Mouse (Mus musculus) thymus, adult 2 months (tissue): ENCODE measurements around the gene Tfr2. TPM values are rescaled to one million over a fixed set of nuclear protein-coding genes. Genes with fewer than 3 reads are reported as not detected.

Experiments
- DNase-seq: peaks from one replicate; pipeline ENCODE4 v3.0.0; 2021
- H3K27ac ChIP-seq: fragments of 200-500 bp; 2 replicates; pipeline ENCODE4 v1.5.1; 2012; ENCODE audit warnings: low read length, control low read depth; ENCODE audit not compliant: control insufficient read depth, insufficient read depth
- H3K27me3 ChIP-seq: fragments of 200-500 bp; 2 replicates; pipeline ENCODE4 v1.6.1; 2012; ENCODE audit warnings: mild to moderate bottlenecking, low read length, moderate library complexity, mixed read lengths; ENCODE audit not compliant: control insufficient read depth, insufficient read depth
- H3K36me3 ChIP-seq: fragments of 200-500 bp; 2 replicates; pipeline ENCODE4 v1.6.1; 2012; ENCODE audit warnings: mild to moderate bottlenecking, low read length, moderate library complexity; ENCODE audit not compliant: control insufficient read depth, insufficient read depth
- H3K4me1 ChIP-seq: fragments of 200-500 bp; replicated peaks from 2 replicates; pipeline ENCODE4 v1.6.1; 2012; ENCODE audit warnings: low read length; ENCODE audit not compliant: control insufficient read depth, insufficient read depth
- H3K4me3 ChIP-seq: fragments of 200-500 bp; 2 replicates; pipeline ENCODE4 v1.5.1; 2012; ENCODE audit warnings: mild to moderate bottlenecking, low read length, control low read depth, moderate library complexity; ENCODE audit not compliant: control insufficient read depth, insufficient read depth
- CTCF ChIP-seq: fragments of 200-500 bp; IDR thresholded peaks from 2 replicates; pipeline ENCODE4 v1.5.1; 2012; ENCODE audit warnings: mild to moderate bottlenecking, control low read depth, low read length, moderate library complexity, borderline replicate concordance; ENCODE audit not compliant: control insufficient read depth, poor library complexity, insufficient read depth; ENCODE audit errors: extremely low read depth
- POLR2A ChIP-seq: fragments of 200-500 bp; IDR thresholded peaks from 2 replicates; pipeline ENCODE4 v1.6.1; 2012; ENCODE audit warnings: mild to moderate bottlenecking, low read length, control low read depth, moderate library complexity; ENCODE audit not compliant: control insufficient read depth, poor library complexity, insufficient read depth; ENCODE audit errors: extremely low read depth
- WGBS: fragments of 180-500 bp; shearing (Covaris S2); methylation state at CpG from one replicate; pipeline ENCODE4 v1.1.7; 2018; 5-methylcytosine and 5-hydroxymethylcytosine counted together
- polyA plus RNA-seq: library from polyadenylated mRNA; depleted of rRNA; stranded (reverse); fragments of >200 nt; gene quantifications from 2 replicates; pipeline ENCODE4 v1.2.3, GENCODE M21; 2012

Gene Tfr2
- polyA plus RNA-seq, 1 experiment, result 0.49 TPM

DNA sequence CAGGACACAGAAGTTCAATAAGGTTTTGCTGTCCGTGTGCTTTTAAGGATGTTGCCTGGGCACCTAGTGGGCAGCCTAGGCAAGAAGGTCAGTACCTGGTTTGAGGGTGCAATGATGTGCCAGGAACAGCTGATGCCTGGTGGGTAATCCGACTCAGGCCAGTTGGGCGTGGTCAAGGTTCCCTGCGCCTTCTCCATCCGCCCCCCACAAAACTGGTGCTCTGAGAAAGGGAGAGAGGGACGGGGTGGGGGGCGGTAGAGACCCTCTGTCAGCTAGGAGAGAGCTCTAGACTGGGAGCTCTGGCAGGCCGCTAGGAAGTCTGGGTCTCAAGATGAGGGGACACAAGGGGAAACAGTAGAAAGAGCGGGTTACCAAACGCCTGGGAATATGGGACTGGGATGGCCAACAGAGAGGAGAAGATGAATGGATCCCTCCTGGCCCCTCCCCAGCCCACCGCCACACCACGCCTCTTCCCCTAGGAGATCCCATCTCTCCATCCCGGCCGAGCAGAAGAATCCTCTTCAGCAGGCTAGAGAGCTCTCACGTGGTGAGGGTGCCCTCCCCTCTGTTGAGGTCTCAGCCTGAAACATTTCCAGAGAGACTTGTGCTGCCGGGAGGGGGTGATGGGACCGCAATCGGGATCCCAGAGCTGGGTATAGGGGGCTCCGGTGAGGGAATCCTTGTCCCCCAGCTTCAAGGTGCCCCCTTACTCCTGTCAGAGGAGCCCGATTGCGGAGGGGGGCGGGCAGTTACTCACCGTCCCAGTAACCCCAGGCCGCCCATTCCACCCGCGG, 38.4 kb downstream of the Tfr2 start:
- 90% methylated on average over 26 of the region's 26 CpGs for WGBS
- no peaks in the 10 kb centered on the region for H3K36me3 ChIP-seq
- no peak overlapping the region for H3K4me3 ChIP-seq
- H3K4me1 ChIP-seq, result 0 out of 2 replicates have a peak, but pooled peaks cover 6% of the 10 kb centered on the region
- H3K27me3 ChIP-seq, result no peaks in the 10 kb centered on the region
- H3K27ac ChIP-seq, result no peak overlapping the region
- DNase-seq, result no peak
- no peak for TF ChIP-seq POLR2A
- TF ChIP-seq CTCF, result no peak

- no peaks in the 10 kb centered on the region for H3K36me3 ChIP-seq
- H3K4me1 ChIP-seq, result 0 out of 2 replicates have a peak, but pooled peaks cover 5% of the 10 kb centered on the region
- no peak overlapping the region for H3K27ac ChIP-seq
- no peaks in the 10 kb centered on the region for H3K27me3 ChIP-seq
- TF ChIP-seq POLR2A (no peak), CTCF (no peak)
- DNase-seq, result no peak
- 88% methylated on average over 23 of the region's 23 CpGs for WGBS
- H3K4me3 ChIP-seq, result no peak overlapping the region
Measured at GRCm38 (mm10) chr5:137608654-137609190, 39.1 kb downstream of the Tfr2 start.

- TF ChIP-seq CTCF (no peak), POLR2A (no peak)
- H3K27me3 ChIP-seq, result no peaks in the 10 kb centered on the region
- DNase-seq, result no peak
- H3K4me3 ChIP-seq, result no peak overlapping the region
- H3K27ac ChIP-seq, result no peak overlapping the region
- 0 out of 2 replicates have a peak, but pooled peaks cover 4% of the 10 kb centered on the region for H3K4me1 ChIP-seq
- WGBS, result 75% methylated on average over 3 of the region's 3 CpGs
- H3K36me3 ChIP-seq, result no peaks in the 10 kb centered on the region
Measured at GRCm38 (mm10) chr5:137609292-137609691, 39.7 kb downstream of the Tfr2 start.

DNA sequence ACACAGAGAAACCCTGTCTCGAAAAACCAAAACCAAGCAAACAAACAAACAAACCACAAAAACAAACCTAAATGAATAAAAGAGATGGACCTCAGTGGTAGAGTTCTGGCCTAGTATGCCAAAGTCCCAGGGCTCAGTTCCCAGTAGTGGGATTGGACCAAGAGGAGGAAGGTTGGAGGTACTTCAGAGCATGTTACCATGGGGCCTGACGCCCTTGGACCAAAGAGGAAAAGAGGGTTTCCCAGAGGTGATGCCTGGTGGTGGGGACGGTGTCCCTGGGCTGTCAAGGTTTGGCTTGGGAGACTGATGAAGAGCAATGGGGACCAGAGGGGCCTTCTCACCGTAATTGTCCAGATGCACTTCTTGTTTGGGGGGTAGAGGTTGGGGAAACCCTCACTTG, 40.4 kb downstream of the Tfr2 start:
- H3K27me3 ChIP-seq, result no peaks in the 10 kb centered on the region
- no peaks in the 10 kb centered on the region for H3K36me3 ChIP-seq
- H3K27ac ChIP-seq, result no peak overlapping the region
- H3K4me1 ChIP-seq, result 0 out of 2 replicates have a peak, but pooled peaks cover 4% of the 10 kb centered on the region
- TF ChIP-seq POLR2A (no peak), CTCF (no peak)
- H3K4me3 ChIP-seq, result no peak overlapping the region
- WGBS, result 90% methylated on average over 4 of the region's 4 CpGs
- DNase-seq, result no peak

DNA sequence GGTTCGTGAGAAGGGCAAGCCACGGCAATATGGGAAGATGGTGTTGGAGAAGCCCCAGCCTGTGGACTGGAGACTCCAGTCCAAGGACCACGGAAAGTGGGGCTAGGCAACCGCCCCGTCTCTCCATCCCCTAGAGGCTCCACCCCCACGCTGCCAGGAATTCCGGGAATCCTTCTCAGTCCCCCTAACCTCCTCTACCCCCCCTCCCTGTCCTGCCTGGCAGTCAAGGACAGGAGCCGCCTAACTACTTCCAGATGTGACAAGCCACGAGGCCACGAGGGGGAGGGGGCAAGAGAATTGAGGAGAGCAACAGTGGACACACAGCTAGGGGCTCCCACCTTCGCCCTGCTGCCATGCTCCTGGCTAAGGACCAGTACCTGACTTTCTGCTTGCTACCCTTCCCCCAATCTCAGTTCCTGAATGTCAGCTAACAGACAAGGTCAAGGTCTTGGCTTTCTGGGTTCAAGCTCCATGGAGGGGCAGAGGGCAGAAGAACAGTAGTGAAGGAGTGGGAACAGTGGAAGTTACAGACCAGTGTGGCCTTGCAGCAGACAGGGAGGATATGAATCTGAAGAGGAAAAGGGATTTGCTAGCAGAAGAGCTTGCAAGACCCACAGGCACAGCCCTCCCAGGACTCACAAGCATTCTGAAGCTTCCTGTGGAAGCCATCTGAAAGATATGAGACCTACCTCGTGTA, 41.1 kb downstream of the Tfr2 start:
- no peak for DNase-seq
- TF ChIP-seq CTCF, result no peak
- no peak for TF ChIP-seq POLR2A
- H3K4me3 ChIP-seq, result no peak overlapping the region
- 78% methylated on average over 12 of the region's 12 CpGs for WGBS
- no peaks in the 10 kb centered on the region for H3K36me3 ChIP-seq
- H3K4me1 ChIP-seq, result no peaks in the 10 kb centered on the region
- no peaks in the 10 kb centered on the region for H3K27me3 ChIP-seq
- H3K27ac ChIP-seq, result no peak overlapping the region

- Histone ChIP-seq H3K27me3 (no peaks in the 10 kb centered on the region), H3K4me3 (no peak overlapping the region), H3K36me3 (no peaks in the 10 kb centered on the region), H3K4me1 (no peaks in the 10 kb centered on the region), H3K27ac (no peak overlapping the region)
- no peak for TF ChIP-seq POLR2A
- no peak for TF ChIP-seq CTCF
- DNase-seq, result no peak
- WGBS, result 63% methylated on average over 6 of the region's 6 CpGs
Measured at GRCm38 (mm10) chr5:137611245-137611602, 41.6 kb downstream of the Tfr2 start.
